Mouse (Mus musculus) C2C12 (cell line): Measurements from ENCODE around the gene Pld5. TPM values are rescaled to one million over a fixed set of nuclear protein-coding genes. Genes with fewer than 3 reads are reported as not detected.

Experiments used
- H3K27me3 ChIP-seq: one replicate; pipeline ENCODE4 v1.6.1; 2011; ENCODE audit not compliant: control insufficient read depth, insufficient read depth, insufficient read length
- H3K36me3 ChIP-seq: one replicate; pipeline ENCODE4 v1.6.1; 2011; ENCODE audit not compliant: control insufficient read depth, insufficient read depth
- H3K4me3 ChIP-seq: one replicate; pipeline ENCODE4 v1.5.1; 2011; ENCODE audit warnings: mild to moderate bottlenecking, control low read depth; ENCODE audit not compliant: poor library complexity, insufficient read depth, severe bottlenecking
- H3K79me2 ChIP-seq: one replicate; pipeline ENCODE4 v1.6.1; 2011; ENCODE audit not compliant: control insufficient read depth, insufficient read depth
- H3K79me3 ChIP-seq: one replicate; pipeline ENCODE4 v1.6.1; 2011; ENCODE audit warnings: low read depth, control low read depth
- H3ac ChIP-seq: one replicate; pipeline ENCODE3; 2011; ENCODE audit warnings: low read depth; ENCODE audit not compliant: control insufficient read depth, insufficient read length
- CEBPB ChIP-seq: IDR thresholded peaks from one replicate; pipeline ENCODE4 v1.6.1; 2011; ENCODE audit warnings: low read depth, mild to moderate bottlenecking, control low read depth, moderate library complexity
- CTCF ChIP-seq: IDR thresholded peaks from one replicate; pipeline ENCODE4 v1.5.1; 2011; ENCODE audit not compliant: control insufficient read depth, insufficient read depth, insufficient read length
- FOSL1 ChIP-seq: IDR thresholded peaks from one replicate; pipeline ENCODE4 v1.8.0; 2011; ENCODE audit warnings: mild to moderate bottlenecking, low read length; ENCODE audit not compliant: poor library complexity, insufficient read depth, severe bottlenecking
- MAX ChIP-seq: IDR thresholded peaks from one replicate; pipeline ENCODE4 v1.6.1; 2011; ENCODE audit warnings: mild to moderate bottlenecking, control low read depth
- MYOD1 ChIP-seq: IDR thresholded peaks from one replicate; pipeline ENCODE4 v1.6.1; 2011; ENCODE audit warnings: low read depth; ENCODE audit not compliant: control insufficient read depth, insufficient read length
- MYOG ChIP-seq: IDR thresholded peaks from one replicate; pipeline ENCODE4 v1.6.1; 2011; ENCODE audit not compliant: control insufficient read depth, insufficient read length; ENCODE audit errors: extremely low read depth
- USF1 ChIP-seq: IDR thresholded peaks from one replicate; pipeline ENCODE4 v1.6.1; 2011; ENCODE audit warnings: low read depth, mild to moderate bottlenecking, control low read depth, moderate library complexity
- polyA plus RNA-seq: library from polyadenylated mRNA; unstranded; fragments of >200 nt; fragmentation: generic; extraction: Trizol; gene quantifications from one replicate; pipeline ENCODE4 v1.2.1, GENCODE M21; 2012; ENCODE audit warnings: missing spikeins

Pld5 gene
- polyA plus RNA-seq, 1 experiment = not detected

- Histone ChIP-seq H3K79me3 (no peaks in the 10 kb centered on the region), H3K79me2 (no peaks in the 10 kb centered on the region), H3ac (no peak overlapping the region), H3K36me3 (no peaks in the 10 kb centered on the region), H3K4me3 (no peak overlapping the region), H3K27me3 (no peaks in the 10 kb centered on the region)
- no peak for TF ChIP-seq MAX
- TF ChIP-seq FOSL1 = no peak
- no peak for TF ChIP-seq MYOG
- no peak for TF ChIP-seq MYOD1
- TF ChIP-seq CEBPB = no peak
- TF ChIP-seq USF1 = no peak
- TF ChIP-seq CTCF = no peak
Measured at GRCm38 (mm10) chr1:176013497-176014268, 261.4 kb downstream of the Pld5 start.

GRCm38 (mm10) chr1:176011535-176011934 is 263.6 kb downstream of the Pld5 start:
- H3K4me3 ChIP-seq = no peak overlapping the region
- no peaks in the 10 kb centered on the region for H3K79me3 ChIP-seq
- H3K79me2 ChIP-seq = no peaks in the 10 kb centered on the region
- H3K27me3 ChIP-seq = no peaks in the 10 kb centered on the region
- H3K36me3 ChIP-seq = no peaks in the 10 kb centered on the region
- TF ChIP-seq FOSL1 (no peak), CEBPB (no peak), MYOD1 (no peak), MAX (no peak), MYOG (no peak), USF1 (no peak), CTCF (no peak)
- no peak overlapping the region for H3ac ChIP-seq

GRCm38 (mm10) chr1:176011072-176011471 is 264.0 kb downstream of the Pld5 start:
- Histone ChIP-seq H3K79me2 (no peaks in the 10 kb centered on the region), H3ac (no peak overlapping the region), H3K36me3 (no peaks in the 10 kb centered on the region), H3K79me3 (no peaks in the 10 kb centered on the region), H3K4me3 (no peak overlapping the region), H3K27me3 (no peaks in the 10 kb centered on the region)
- TF ChIP-seq MAX = no peak
- no peak for TF ChIP-seq USF1
- TF ChIP-seq MYOD1 = no peak
- no peak for TF ChIP-seq CTCF
- no peak for TF ChIP-seq CEBPB
- no peak for TF ChIP-seq FOSL1
- no peak for TF ChIP-seq MYOG

- Histone ChIP-seq H3K4me3 (no peak overlapping the region), H3K27me3 (no peaks in the 10 kb centered on the region), H3K36me3 (no peaks in the 10 kb centered on the region), H3ac (no peak overlapping the region), H3K79me3 (no peaks in the 10 kb centered on the region), H3K79me2 (no peaks in the 10 kb centered on the region)
- TF ChIP-seq FOSL1 (no peak), MYOD1 (no peak), CEBPB (no peak), CTCF (no peak), USF1 (no peak), MAX (no peak), MYOG (no peak)
Measured at GRCm38 (mm10) chr1:176008411-176008810, 266.7 kb downstream of the Pld5 start.

- Histone ChIP-seq H3K79me2 (no peaks in the 10 kb centered on the region), H3ac (no peak overlapping the region), H3K4me3 (no peak overlapping the region), H3K79me3 (no peaks in the 10 kb centered on the region), H3K36me3 (no peaks in the 10 kb centered on the region), H3K27me3 (no peaks in the 10 kb centered on the region)
- TF ChIP-seq FOSL1 (no peak), MAX (no peak), MYOG (no peak), USF1 (no peak), CEBPB (no peak)
Measured at GRCm38 (mm10) chr1:176000599-176000998, 274.5 kb downstream of the Pld5 start.
